Mouse (Mus musculus) intestine, embryonic 16.5 days (tissue): Measurements from ENCODE around the gene Mal. TPM values are rescaled to one million over a fixed set of nuclear protein-coding genes. Genes with fewer than 3 reads are reported as not detected.

Experiments used
- polyA plus RNA-seq: library from polyadenylated mRNA; unstranded; fragments of >200 nt; fragmentation: Nextera tagmentation; extraction: Ambion mirVana; gene quantifications from 2 replicates; pipeline ENCODE4 v1.2.1, GENCODE M21; 2015

The Mal gene
- polyA plus RNA-seq, 1 experiment from 2014 or later = 1.3 TPM

Other genes starting within 250 kb of the Mal start
- gene Gpat2, start 231.5 kb downstream of the Mal start, polyA plus RNA-seq = 0.09 and 0.12 TPM in 2 replicates
- 24.8 and 27.8 TPM in 2 replicates for gene Fahd2a, start 212.1 kb downstream of the Mal start, polyA plus RNA-seq
- 3.4 and 4.0 TPM in 2 replicates for gene Kcnip3, start 134.6 kb downstream of the Mal start, polyA plus RNA-seq
- 0.56 and 0.58 TPM in 2 replicates for gene Prom2, start 115.2 kb downstream of the Mal start, polyA plus RNA-seq
- gene Zfp661, start 69.6 kb downstream of the Mal start, polyA plus RNA-seq = 2.7 and 3.0 TPM in 2 replicates
- gene Mrps5, start 69.5 kb downstream of the Mal start, polyA plus RNA-seq = 142 and 162 TPM in 2 replicates
- 41.8 and 55.2 TPM in 2 replicates for gene Mall, start 73.2 kb upstream of the Mal start, polyA plus RNA-seq
- 16.3 and 17.6 TPM in 2 replicates for gene Nphp1, start 132.2 kb upstream of the Mal start, polyA plus RNA-seq
- gene Mtln, start 135.8 kb upstream of the Mal start, polyA plus RNA-seq = 43.0 and 43.2 TPM in 2 replicates
- gene Bub1, start 175.2 kb upstream of the Mal start, polyA plus RNA-seq = 30.8 and 36.8 TPM in 2 replicates
- gene Acoxl, start 182.2 kb upstream of the Mal start, polyA plus RNA-seq = 0.10 and 0.17 TPM in 2 replicates